Mouse (Mus musculus) cerebellum, postnatal 36 days (tissue): Measurements from ENCODE around the gene Myo1g.
A peak's percentile ranks its signal among the peaks of the same experiment; 100 is the strongest.

Experiments
- DNase-seq, 2 experiments: peaks; one replicate each; pipeline ENCODE4 v3.0.0; 2021 to 2022; ENCODE audit warnings: mixed read lengths in 2 of 2

Myo1g gene

GRCm38 (mm10) chr11:6487496-6487895 lies 33.3 kb downstream of the Myo1g start:
- DNase-seq, result no peak

GRCm38 (mm10) chr11:6486916-6487315 lies 33.8 kb downstream of the Myo1g start:
- no peak for DNase-seq

GRCm38 (mm10) chr11:6484244-6484959 lies 36.4 kb downstream of the Myo1g start:
- no peak for DNase-seq

GRCm38 (mm10) chr11:6483103-6483502 lies 37.7 kb downstream of the Myo1g start:
- DNase-seq, result no peak

- peak; percentile 73 to 77 for DNase-seq
These were observed 39.0 kb downstream of the Myo1g start for GRCm38 (mm10) chr11:6481669-6482185.

- no peak for DNase-seq
These were observed 39.9 kb downstream of the Myo1g start for GRCm38 (mm10) chr11:6480681-6481405.

- DNase-seq, result peak; percentile 80 to 83
These were observed 40.6 kb downstream of the Myo1g start for GRCm38 (mm10) chr11:6480191-6480590.

- DNase-seq, result no peak
These were observed 41.5 kb downstream of the Myo1g start for GRCm38 (mm10) chr11:6479231-6479630.

GRCm38 (mm10) chr11:6477350-6477749 lies 43.4 kb downstream of the Myo1g start:
- DNase-seq, result no peak

GRCm38 (mm10) chr11:6476876-6477275 lies 43.9 kb downstream of the Myo1g start:
- no peak for DNase-seq

GRCm38 (mm10) chr11:6475867-6476484 lies 44.8 kb downstream of the Myo1g start, which contains the start of gene Purb:
Purb (minus strand) TSS chr11:6475917.
- peak; percentile 89 to 95 for DNase-seq

- peak; percentile 57 to 58 for DNase-seq
These were observed 45.7 kb downstream of the Myo1g start for GRCm38 (mm10) chr11:6474874-6475731.

- no peak for DNase-seq
These were observed 46.4 kb downstream of the Myo1g start for GRCm38 (mm10) chr11:6474381-6474780.

GRCm38 (mm10) chr11:6472076-6472475 lies 48.7 kb downstream of the Myo1g start:
- DNase-seq, result no peak

- no peak for DNase-seq
These were observed 49.3 kb downstream of the Myo1g start for GRCm38 (mm10) chr11:6471493-6471892.

GRCm38 (mm10) chr11:6471054-6471453 lies 49.7 kb downstream of the Myo1g start:
- DNase-seq, result no peak

GRCm38 (mm10) chr11:6468541-6468940 lies 52.2 kb downstream of the Myo1g start:
- DNase-seq, result no peak

GRCm38 (mm10) chr11:6465122-6465521 lies 55.6 kb downstream of the Myo1g start:
- peak; percentile 71 to 77 for DNase-seq

- no peak for DNase-seq
These were observed 57.5 kb downstream of the Myo1g start for GRCm38 (mm10) chr11:6463159-6463837.
